Mouse (Mus musculus) ovary, adult 18-20 months (tissue): ENCODE measurements around the gene Ssh2.

ENCODE experiments used
- DNase-seq: peaks from one replicate; pipeline ENCODE4 v3.0.0; 2022; ENCODE audit warnings: low spot score, mixed read lengths

The Ssh2 gene

GRCm38 (mm10) chr11:77215951-77216760 lies at the start of gene Ssh2:
Gene Ssh2, plus strand, starts transcription at chr11:77216287.
- peak; percentile 68 for DNase-seq

GRCm38 (mm10) chr11:77173731-77174130 lies 42.4 kb upstream of the Ssh2 start:
- no peak for DNase-seq

GRCm38 (mm10) chr11:77174531-77174930 lies 41.6 kb upstream of the Ssh2 start:
- no peak for DNase-seq

DNA sequence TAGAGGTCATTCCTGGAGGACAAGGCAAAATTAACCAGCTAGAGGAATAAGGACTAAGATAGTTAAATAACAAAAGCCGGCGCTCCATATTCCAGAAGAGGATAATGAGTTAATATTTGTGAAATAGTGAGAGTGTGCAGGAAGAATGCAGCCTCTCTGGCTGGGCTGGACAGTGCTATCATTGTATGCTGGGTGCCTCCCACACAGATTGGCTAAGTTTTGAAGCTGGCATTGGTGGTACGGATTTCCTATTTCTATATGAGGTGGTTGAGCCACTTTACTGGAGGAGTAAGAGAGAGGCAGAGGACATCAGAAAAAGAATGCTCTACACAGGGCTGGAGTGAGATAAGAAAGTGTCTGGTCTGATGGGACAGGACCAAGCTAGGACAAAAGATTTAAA lies 36.3 kb upstream of the Ssh2 start:
- no peak for DNase-seq

DNA sequence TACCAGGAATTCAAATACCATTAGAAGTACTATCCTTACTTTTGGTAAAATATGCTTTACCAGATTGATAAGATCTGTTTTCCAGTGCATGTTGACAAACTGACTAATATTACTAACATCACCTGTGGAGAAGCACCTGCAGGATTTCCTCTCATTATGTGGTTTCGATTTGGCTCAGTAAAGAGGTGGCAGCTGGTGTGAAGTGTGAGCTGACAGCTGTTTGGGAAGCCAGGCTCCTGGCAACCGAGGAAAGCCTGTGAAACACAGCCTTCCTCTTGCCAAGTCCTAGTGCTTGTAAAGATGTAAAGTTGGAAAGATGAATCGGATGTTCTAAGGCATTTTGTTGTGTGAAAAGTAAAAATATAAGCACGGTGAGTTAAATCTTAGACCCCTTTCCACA lies 35.2 kb upstream of the Ssh2 start:
- DNase-seq, result no peak

- DNase-seq, result no peak
These were observed 34.6 kb upstream of the Ssh2 start for GRCm38 (mm10) chr11:77181528-77181927.

DNA sequence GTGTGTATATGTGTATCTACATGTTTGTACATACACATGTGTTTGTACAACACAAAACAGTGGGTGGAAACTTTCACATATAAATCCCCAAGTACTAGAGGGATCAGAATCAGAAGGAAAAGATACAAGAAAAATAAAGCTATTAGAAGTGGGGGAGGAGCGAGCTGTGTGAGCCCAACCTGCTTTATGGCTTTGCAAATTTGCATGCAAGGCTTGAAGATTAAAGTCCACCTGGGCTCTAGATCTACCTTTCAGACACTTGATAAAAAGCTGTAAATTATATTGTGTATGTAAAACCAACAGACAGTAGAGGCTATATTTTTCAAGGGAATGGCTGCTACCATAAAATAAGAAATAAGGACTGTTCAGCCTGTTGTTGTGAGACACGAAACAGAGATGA lies 34.0 kb upstream of the Ssh2 start:
- no peak for DNase-seq

DNA sequence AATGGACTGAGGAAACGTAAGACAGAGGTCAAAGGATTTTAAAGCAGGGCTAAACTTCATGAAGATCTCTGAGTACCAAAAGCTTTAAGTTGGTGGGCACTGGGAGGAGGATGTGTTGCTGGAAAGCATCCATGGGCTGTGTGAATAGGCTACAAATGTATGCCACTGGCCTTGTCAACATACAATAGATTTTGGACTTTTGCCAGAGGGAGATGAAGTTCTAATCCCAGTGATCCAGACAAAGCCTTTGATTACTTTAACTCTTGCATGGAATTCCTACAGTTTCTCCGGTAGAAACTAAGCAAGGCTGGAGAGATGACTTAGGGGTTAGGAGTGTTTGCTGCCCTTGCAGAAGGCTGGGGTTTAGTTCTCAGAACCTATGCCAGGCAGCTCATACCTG lies 33.5 kb upstream of the Ssh2 start:
- DNase-seq, result no peak

- no peak for DNase-seq
These were observed 31.2 kb upstream of the Ssh2 start for GRCm38 (mm10) chr11:77184926-77185325.

DNA sequence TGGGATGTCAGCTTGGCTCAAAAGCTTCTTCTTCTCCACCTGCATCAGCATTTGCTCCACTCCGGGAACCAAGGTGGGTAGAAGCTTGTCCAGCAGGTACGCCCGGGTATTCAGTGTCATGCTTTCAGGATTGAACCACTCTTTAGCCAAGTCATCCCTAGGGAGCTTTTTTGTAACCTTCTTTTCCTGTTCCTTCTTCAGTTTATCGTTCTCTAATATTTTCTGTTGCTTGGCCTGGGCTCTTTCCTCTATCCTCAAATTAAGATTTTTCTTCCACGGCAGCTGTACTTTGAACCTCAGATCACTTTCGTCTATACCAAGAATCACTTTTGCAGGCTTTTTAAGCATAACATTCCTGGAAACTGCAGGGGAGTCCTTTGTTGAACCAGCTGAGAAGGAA lies 27.2 kb upstream of the Ssh2 start, which contains the start of gene Efcab5:
Gene Efcab5, minus strand, starts transcription at position 101 of the 400 bp plus-strand sequence.
- DNase-seq, result no peak

GRCm38 (mm10) chr11:77193410-77193809 lies 22.7 kb upstream of the Ssh2 start:
- DNase-seq, result no peak

- DNase-seq, result no peak
These were observed 22.0 kb upstream of the Ssh2 start for GRCm38 (mm10) chr11:77193941-77194553.

- no peak for DNase-seq
These were observed 21.3 kb upstream of the Ssh2 start for GRCm38 (mm10) chr11:77194762-77195161.

DNA sequence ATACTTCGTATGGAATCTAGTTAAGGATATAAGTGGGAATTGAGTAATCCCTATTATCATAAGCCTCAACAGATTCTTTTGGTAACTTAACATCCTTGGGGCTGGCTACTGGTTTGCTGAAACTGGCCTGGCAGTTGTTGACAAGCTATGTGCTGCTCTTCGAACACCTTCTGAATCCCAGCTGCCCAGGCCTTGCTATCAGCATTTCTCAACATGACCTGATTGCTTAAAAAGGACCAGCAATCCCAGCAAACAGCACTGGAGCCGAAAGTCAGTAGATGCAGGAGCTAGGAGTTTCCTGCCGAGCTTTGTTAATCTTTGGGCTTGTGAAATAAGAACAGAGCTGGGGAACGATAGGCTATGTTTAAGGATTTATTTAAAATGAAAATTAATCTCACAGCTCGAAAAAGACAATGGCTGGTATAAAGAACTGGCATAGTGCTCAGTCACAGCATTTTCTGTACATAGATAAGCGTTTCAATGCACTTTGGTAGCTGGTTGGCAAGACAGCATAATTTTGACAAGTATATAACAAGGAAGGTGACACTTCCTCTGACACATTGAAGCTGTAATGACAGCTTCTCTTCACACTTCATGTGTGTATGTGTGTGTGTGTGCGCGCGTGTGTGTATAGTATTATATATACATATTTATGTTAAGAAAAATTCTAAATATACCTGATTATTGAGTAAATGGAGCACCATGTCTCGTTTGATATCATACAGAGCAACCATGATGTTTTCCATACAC lies 20.6 kb upstream of the Ssh2 start:
- no peak for DNase-seq

GRCm38 (mm10) chr11:77196181-77197143 lies 19.6 kb upstream of the Ssh2 start:
- no peak for DNase-seq

DNA sequence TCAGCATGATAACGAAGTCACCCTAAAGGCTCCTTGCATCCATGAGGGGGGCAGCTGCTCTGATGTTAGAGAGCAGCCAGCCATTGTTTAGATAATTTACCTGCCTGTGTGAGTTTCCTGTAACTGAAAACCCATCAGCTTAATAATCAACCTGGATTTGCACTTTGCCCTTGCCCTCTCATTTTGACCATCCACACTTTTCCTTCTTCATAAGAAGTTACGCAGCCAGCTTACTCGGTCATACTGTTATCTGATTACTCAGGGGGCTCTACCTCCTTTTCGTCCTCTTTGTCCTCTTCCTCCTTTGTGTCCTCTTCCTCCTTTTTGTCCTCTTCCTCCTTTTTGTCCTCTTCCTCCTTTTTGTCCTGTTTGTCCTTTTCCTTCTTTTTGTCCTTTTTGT lies 16.5 kb upstream of the Ssh2 start:
- no peak for DNase-seq

DNA sequence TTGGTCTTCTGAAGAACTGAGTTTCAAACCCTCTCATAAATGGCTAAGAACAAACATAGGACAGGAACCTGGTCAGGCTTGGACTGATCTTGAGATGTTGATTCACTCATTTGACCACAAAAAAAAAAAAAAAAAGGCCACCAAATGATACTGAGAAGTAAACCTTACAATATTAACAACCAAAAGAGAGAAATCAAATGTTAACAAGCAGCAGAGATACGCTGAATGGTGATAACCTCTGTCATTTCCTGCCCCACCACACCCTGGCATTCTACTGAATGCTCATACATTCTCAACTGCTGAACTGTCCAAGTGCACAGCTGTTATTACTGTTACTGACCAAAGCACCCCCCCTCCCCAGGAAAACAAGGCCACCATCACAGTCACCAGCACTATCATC lies 15.4 kb upstream of the Ssh2 start:
- no peak for DNase-seq

GRCm38 (mm10) chr11:77214142-77214692 lies 1.9 kb upstream of the Ssh2 start:
- DNase-seq, result no peak

GRCm38 (mm10) chr11:77214755-77215154 lies 1.3 kb upstream of the Ssh2 start:
- DNase-seq, result peak; percentile 29

- no peak for DNase-seq
These were observed 604 bp upstream of the Ssh2 start for GRCm38 (mm10) chr11:77215483-77215882.

DNA sequence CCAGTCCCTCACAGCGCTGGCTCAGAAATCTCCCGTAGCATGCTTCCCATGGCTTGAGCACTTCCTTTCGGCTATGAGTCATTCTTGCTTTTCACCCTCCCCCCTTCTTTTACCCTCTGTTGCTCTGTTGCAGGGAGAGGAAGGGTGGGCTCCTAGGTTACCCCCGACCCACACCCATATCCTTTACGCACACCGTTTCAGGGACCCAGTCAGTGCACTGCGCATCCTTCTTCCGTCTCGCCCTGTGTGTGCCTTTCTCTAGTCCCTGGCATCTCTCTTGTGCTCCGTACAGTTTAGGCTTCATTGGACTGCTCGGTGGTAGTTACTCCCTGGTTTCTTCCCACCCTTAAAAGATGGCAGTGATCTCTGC lies 659 bp downstream of the Ssh2 start:
- no peak for DNase-seq

- no peak for DNase-seq
These were observed 14.7 kb downstream of the Ssh2 start for GRCm38 (mm10) chr11:77230765-77231164.
